Mouse (Mus musculus) small intestine, adult 2 months (tissue): ENCODE measurements at regions not wholly inside any gene's neighbourhood (a gene's known extent, or its start where the extent isn't known, plus 50 kb on each side); places are given as distances from the start of the nearest gene placed in this dataset.
"Not testable (repeated sequence)": the region's sequence is repeated elsewhere in the genome, so short reads cannot be mapped to it uniquely, and the experiment has no call there.

Experiments used
- H3K27ac ChIP-seq: fragments of 200-500 bp; 2 replicates; pipeline ENCODE4 v1.5.1; 2012; ENCODE audit warnings: low read depth, low read length, control low read depth, inconsistent platforms; ENCODE audit not compliant: insufficient read depth
- H3K27me3 ChIP-seq: fragments of 200-500 bp; 2 replicates; pipeline ENCODE4 v1.6.1; 2012; ENCODE audit warnings: mild to moderate bottlenecking, moderate library complexity, low read length, inconsistent platforms; ENCODE audit not compliant: control insufficient read depth, insufficient read depth
- H3K36me3 ChIP-seq: fragments of 200-500 bp; 2 replicates; pipeline ENCODE4 v1.6.1; 2012; ENCODE audit warnings: mild to moderate bottlenecking, low read length, control low read depth, inconsistent platforms; ENCODE audit not compliant: control insufficient read depth, insufficient read depth
- H3K4me1 ChIP-seq: fragments of 200-500 bp; 2 replicates; pipeline ENCODE4 v1.6.1; 2012; ENCODE audit warnings: low read length, inconsistent platforms, mixed read lengths; ENCODE audit not compliant: control insufficient read depth, insufficient read depth, insufficient read length
- H3K4me3 ChIP-seq: fragments of 200-500 bp; 2 replicates; pipeline ENCODE4 v1.5.1; 2012; ENCODE audit warnings: low read depth, mild to moderate bottlenecking, control low read depth, inconsistent platforms, low read length, moderate library complexity
- CTCF ChIP-seq: fragments of 200-500 bp; IDR thresholded peaks from 2 replicates; pipeline ENCODE4 v1.5.1; 2012; ENCODE audit warnings: low read depth, mild to moderate bottlenecking, control low read depth, inconsistent platforms, low read length, moderate library complexity, mixed read lengths; ENCODE audit not compliant: insufficient replicate concordance, insufficient read length; ENCODE audit errors: extremely low read depth
- POLR2A ChIP-seq: fragments of 200-500 bp; IDR thresholded peaks from 2 replicates; pipeline ENCODE4 v1.6.1; 2012; ENCODE audit warnings: low read depth, mild to moderate bottlenecking, control low read depth, inconsistent platforms, low read length, moderate library complexity
- WGBS: fragments of 180-500 bp; shearing (Covaris S2); methylation state at CpG from one replicate; pipeline ENCODE4 v1.1.7; 2018; 5-methylcytosine and 5-hydroxymethylcytosine counted together

- Histone ChIP-seq H3K27ac (no peak overlapping the region), H3K4me1 (no peaks in the 10 kb centered on the region), H3K36me3 (no peaks in the 10 kb centered on the region), H3K4me3 (no peak overlapping the region), H3K27me3 (peaks cover 5% of the 10 kb centered on the region)
- TF ChIP-seq CTCF (no peak), POLR2A (no peak)
- WGBS, result 8% methylated on average over 2 of the region's 2 CpGs
These were observed 114.2 kb downstream of the Nectin1 start for GRCm38 (mm10) chr9:43857988-43858387.

- no peak for TF ChIP-seq POLR2A
- no peak for TF ChIP-seq CTCF
- Histone ChIP-seq H3K27me3 (peaks cover 5% of the 10 kb centered on the region), H3K4me3 (no peak overlapping the region), H3K36me3 (no peaks in the 10 kb centered on the region), H3K27ac (no peak overlapping the region), H3K4me1 (no peaks in the 10 kb centered on the region)
- 38% methylated on average over 6 of the region's 6 CpGs for WGBS
These were observed 115.0 kb downstream of the Nectin1 start for GRCm38 (mm10) chr9:43858761-43859160.

DNA sequence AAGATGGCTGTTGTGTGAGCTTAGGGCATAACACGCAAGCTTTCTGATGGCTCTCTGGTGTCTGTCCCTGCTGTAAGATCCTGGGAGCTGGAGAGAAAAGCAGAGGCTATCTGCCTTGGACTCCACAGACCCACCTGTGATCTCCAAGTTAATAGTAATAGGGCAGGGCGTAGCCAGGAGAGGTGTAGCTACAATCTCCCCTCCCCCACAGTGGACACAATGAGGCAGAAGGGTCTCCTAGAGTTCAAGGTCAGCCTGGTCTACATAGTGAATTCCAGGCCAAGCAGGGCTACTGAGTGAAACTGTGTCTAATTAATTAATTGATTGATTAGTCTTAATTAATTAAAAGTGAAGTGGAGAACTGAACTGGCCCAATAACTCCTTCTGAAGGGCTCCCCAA lies 116.5 kb downstream of the Nectin1 start:
- H3K36me3 ChIP-seq, result no peaks in the 10 kb centered on the region
- H3K27ac ChIP-seq, result no peak overlapping the region
- TF ChIP-seq POLR2A (no peak), CTCF (no peak)
- H3K4me1 ChIP-seq, result peaks cover 2% of the 10 kb centered on the region; the same call in 1 of the 2 replicates
- WGBS, result 99% methylated on average over 2 of the region's 2 CpGs
- peaks cover 5% of the 10 kb centered on the region for H3K27me3 ChIP-seq
- H3K4me3 ChIP-seq, result no peak overlapping the region

DNA sequence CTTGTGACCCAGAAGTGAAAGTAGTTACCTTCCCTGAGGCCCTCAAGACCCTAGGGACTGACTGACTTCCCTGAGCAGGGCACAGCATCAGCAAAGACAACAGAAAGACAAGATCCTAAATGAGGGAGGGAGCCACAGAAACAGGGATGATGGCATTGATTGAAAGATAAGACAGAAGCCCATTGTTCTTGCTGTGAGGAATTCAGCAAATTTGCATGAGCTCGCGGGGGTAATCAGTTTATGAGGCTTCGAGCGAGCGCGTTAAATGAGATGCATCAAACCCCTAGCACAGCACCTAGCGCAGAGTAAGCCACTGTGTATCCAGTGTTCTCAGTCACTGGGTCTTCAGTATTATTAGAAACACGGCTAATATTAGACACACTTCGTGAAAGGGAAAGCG lies 117.6 kb downstream of the Nectin1 start:
- no peak overlapping the region for H3K4me3 ChIP-seq
- 49% methylated on average over 10 of the region's 10 CpGs for WGBS
- H3K27me3 ChIP-seq, result peaks cover 5% of the 10 kb centered on the region
- H3K4me1 ChIP-seq, result peaks cover 2% of the 10 kb centered on the region; the same call in 1 of the 2 replicates
- H3K36me3 ChIP-seq, result no peaks in the 10 kb centered on the region
- TF ChIP-seq POLR2A (no peak), CTCF (no peak)
- no peak overlapping the region for H3K27ac ChIP-seq

DNA sequence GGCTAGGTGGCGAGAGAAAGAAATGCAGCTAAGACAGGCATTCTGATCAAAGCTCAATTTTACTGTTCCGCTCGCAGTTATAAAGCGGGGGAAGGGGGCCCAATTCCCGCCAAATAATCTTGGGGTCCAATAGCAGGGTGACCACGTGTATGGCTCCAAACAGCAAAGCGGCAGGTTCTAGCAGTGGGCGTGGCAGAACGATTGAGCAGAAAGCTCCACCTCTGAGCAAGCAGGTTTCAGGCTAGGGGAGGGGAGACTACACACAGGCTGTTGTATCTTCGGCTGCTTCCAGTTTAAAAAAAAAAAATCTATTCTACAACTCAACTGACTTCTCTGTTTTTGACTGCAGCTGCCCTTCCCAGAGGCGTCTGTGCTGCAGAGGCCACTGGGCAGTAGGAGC lies 118.2 kb downstream of the Nectin1 start:
- not testable (repeated sequence) for H3K4me1 ChIP-seq, H3K27ac ChIP-seq, H3K27me3 ChIP-seq, H3K36me3 ChIP-seq, H3K4me3 ChIP-seq
- 15% methylated on average over 11 of the region's 11 CpGs for WGBS

DNA sequence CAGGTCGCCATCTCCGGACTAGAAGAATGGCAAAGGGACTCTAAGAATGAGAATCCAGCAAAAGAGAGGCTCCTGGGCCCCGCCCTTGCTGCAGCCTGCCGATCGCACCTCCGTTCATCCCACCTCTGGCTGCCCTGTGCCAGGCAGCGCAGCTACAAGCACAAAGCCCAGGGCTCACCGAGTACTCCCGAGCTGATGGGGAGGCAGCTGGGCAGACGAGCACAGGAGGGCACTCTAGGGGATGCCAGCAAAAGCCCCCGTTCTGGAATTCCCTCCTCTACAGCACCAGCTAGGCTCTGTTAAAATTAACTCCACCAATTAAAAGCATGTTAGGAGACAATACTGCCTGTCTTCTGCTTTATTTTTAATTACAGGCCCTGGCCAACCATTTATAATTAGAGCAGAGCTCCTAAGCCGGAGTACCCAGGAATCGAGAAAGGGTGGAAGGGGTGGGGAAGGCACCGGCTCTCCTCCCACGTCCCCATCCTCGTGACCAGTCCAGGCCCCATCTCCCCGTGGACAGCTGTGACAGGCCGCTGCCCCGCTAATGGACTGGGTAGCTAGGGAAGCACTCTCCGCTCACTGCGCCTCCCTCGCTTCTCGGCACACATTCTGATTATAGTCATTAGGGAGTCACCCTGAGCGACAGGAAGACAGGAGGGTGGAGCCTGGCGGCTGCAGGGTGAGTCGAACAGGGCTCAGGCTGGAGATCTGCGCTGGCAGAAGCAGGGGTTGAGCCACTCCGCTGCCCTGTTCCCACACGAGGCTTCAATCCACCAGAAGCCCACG lies 120.0 kb downstream of the Nectin1 start:
- H3K4me3 ChIP-seq, result no peak overlapping the region
- no peak for TF ChIP-seq POLR2A
- no peak for TF ChIP-seq CTCF

GRCm38 (mm10) chr9:43866802-43867201 lies 123.0 kb downstream of the Nectin1 start:
- Histone ChIP-seq H3K27ac (no peak overlapping the region), H3K4me1 (peaks cover 2% of the 10 kb centered on the region; the same call in 1 of the 2 replicates), H3K36me3 (no peaks in the 10 kb centered on the region), H3K4me3 (no peak overlapping the region), H3K27me3 (peaks cover 5% of the 10 kb centered on the region)
- TF ChIP-seq CTCF, result no peak
- TF ChIP-seq POLR2A, result no peak
- 85% methylated on average over 12 of the region's 12 CpGs for WGBS

More for the DNA sequence above, 120.0 kb downstream of the Nectin1 start:
- peaks cover 2% of the 10 kb centered on the region; the same call in 1 of the 2 replicates for H3K4me1 ChIP-seq
- peaks cover 5% of the 10 kb centered on the region for H3K27me3 ChIP-seq
- no peak overlapping the region for H3K27ac ChIP-seq
- H3K36me3 ChIP-seq, result no peaks in the 10 kb centered on the region
- WGBS, result 7% methylated on average over 30 of the region's 30 CpGs
